Mouse (Mus musculus) neural tube, embryonic 14.5 days (tissue): ENCODE results near the gene Krtap5-2. TPM values are rescaled to one million over a fixed set of nuclear protein-coding genes. Genes with fewer than 3 reads are reported as not detected.
"Not testable (repeated sequence)": the region's sequence is repeated elsewhere in the genome, so short reads cannot be mapped to it uniquely, and the experiment has no call there.

Source experiments
- ATAC-seq: fragments of 200-750 bp; cut with Nextera tagmentation; 2 replicates; pipeline ENCODE4 v1.8.0; 2017; ENCODE audit warnings: low read depth, mild to moderate bottlenecking, moderate TSS enrichment, moderate library complexity
- H3K27ac ChIP-seq: fragments of 300-500 bp; sonication (generic); 2 replicates; pipeline ENCODE4 v1.5.1; 2014; ENCODE audit warnings: low read depth, mild to moderate bottlenecking, control low read depth, low read length, moderate library complexity, mixed read lengths
- H3K27me3 ChIP-seq: fragments of 300-500 bp; sonication (generic); 2 replicates; pipeline ENCODE4 v1.6.1; 2014; ENCODE audit warnings: low read length; ENCODE audit not compliant: control insufficient read depth, insufficient read depth
- H3K36me3 ChIP-seq: fragments of 300-500 bp; sonication (generic); 2 replicates; pipeline ENCODE4 v1.6.1; 2014; ENCODE audit warnings: low read length, mixed read lengths; ENCODE audit not compliant: control insufficient read depth, insufficient read depth
- H3K4me1 ChIP-seq: fragments of 300-500 bp; sonication (generic); 2 replicates; pipeline ENCODE4 v1.6.1; 2014; ENCODE audit warnings: low read length; ENCODE audit not compliant: control insufficient read depth, insufficient read depth
- H3K4me2 ChIP-seq: fragments of 300-500 bp; sonication (generic); 2 replicates; pipeline ENCODE4 v1.6.1; 2014; ENCODE audit warnings: mild to moderate bottlenecking, low read depth, low read length, control low read depth
- H3K4me3 ChIP-seq: fragments of 300-500 bp; sonication (generic); 2 replicates; pipeline ENCODE4 v1.5.1; 2014; ENCODE audit warnings: low read depth, low read length, control low read depth, mixed read lengths
- H3K9ac ChIP-seq: fragments of 300-500 bp; sonication (generic); replicated peaks from 2 replicates; pipeline ENCODE4 v1.6.1; 2014; ENCODE audit warnings: low read depth, mild to moderate bottlenecking, control low read depth, low read length, mixed read lengths
- H3K9me3 ChIP-seq: fragments of 300-500 bp; sonication (generic); 2 replicates; pipeline ENCODE4 v1.6.1; 2016; ENCODE audit warnings: low read length; ENCODE audit not compliant: control insufficient read depth
- WGBS: fragments of 180-500 bp; shearing (Covaris S2); extraction: QIAGEN DNeasy Blood & Tissue Kit; methylation state at CpG from one replicate; pipeline ENCODE4 v1.1.7; 2014; 5-methylcytosine and 5-hydroxymethylcytosine counted together
- polyA plus RNA-seq: library from polyadenylated mRNA; unstranded; fragments of >200 nt; fragmentation: Nextera tagmentation; extraction: Ambion mirVana; gene quantifications from 2 replicates; pipeline ENCODE4 v1.2.1, GENCODE M21; 2014

Krtap5-2 gene
- not detected in 2 replicates for polyA plus RNA-seq

- H3K27ac ChIP-seq, H3K4me3 ChIP-seq, H3K4me2 ChIP-seq, H3K4me1 ChIP-seq, H3K9ac ChIP-seq, H3K9me3 ChIP-seq, H3K36me3 ChIP-seq, ATAC-seq, H3K27me3 ChIP-seq: not testable (repeated sequence)
Observed at GRCm38 (mm10) chr7:142175905-142176304, at the start of gene Krtap5-2. Krtap5-2 (minus strand) TSS chr7:142176005.

GRCm38 (mm10) chr7:142224518-142224917 is 48.7 kb upstream of the Krtap5-2 start:
- Histone ChIP-seq H3K4me1 (no peaks in the 10 kb centered on the region), H3K27ac (no peak overlapping the region), H3K4me2 (no peak overlapping the region), H3K9me3 (no peaks in the 10 kb centered on the region), H3K27me3 (no peaks in the 10 kb centered on the region), H3K9ac (no peak overlapping the region), H3K36me3 (no peaks in the 10 kb centered on the region), H3K4me3 (no peak overlapping the region)
- ATAC-seq, result no peak
- WGBS, result 56% methylated on average over 2 of the region's 2 CpGs

GRCm38 (mm10) chr7:142212136-142212535 is 36.3 kb upstream of the Krtap5-2 start:
- ATAC-seq, H3K4me2 ChIP-seq, H3K4me3 ChIP-seq, H3K36me3 ChIP-seq, H3K9me3 ChIP-seq, H3K27me3 ChIP-seq, H3K4me1 ChIP-seq, H3K9ac ChIP-seq, H3K27ac ChIP-seq: not testable (repeated sequence)
- WGBS, result 68% methylated on average over 1 of the region's 1 CpGs

GRCm38 (mm10) chr7:142211559-142211958 is 35.8 kb upstream of the Krtap5-2 start, which contains the start of gene Gm7579:
Gm7579 (plus strand) TSS chr7:142211859.
- Histone ChIP-seq H3K36me3 (no peaks in the 10 kb centered on the region), H3K4me1 (no peaks in the 10 kb centered on the region), H3K9ac (no peak within 1 kb of the TSS), H3K4me2 (no peak within 1 kb of the TSS), H3K9me3 (no peaks in the 10 kb centered on the region), H3K27me3 (no peaks in the 10 kb centered on the region), H3K4me3 (no peak within 1 kb of the TSS), H3K27ac (no peak within 1 kb of the TSS)
- 79% methylated on average over 1 of the region's 1 CpGs for WGBS
- ATAC-seq, result no peak

GRCm38 (mm10) chr7:142206891-142207290 is 31.1 kb upstream of the Krtap5-2 start:
- WGBS, result 80% methylated on average over 5 of the region's 5 CpGs

GRCm38 (mm10) chr7:142205488-142205887 is 29.7 kb upstream of the Krtap5-2 start:
- Histone ChIP-seq H3K4me2 (no peak overlapping the region), H3K27ac (no peak overlapping the region), H3K9ac (no peak overlapping the region), H3K4me1 (no peaks in the 10 kb centered on the region), H3K9me3 (no peaks in the 10 kb centered on the region), H3K36me3 (no peaks in the 10 kb centered on the region), H3K27me3 (no peaks in the 10 kb centered on the region), H3K4me3 (no peak overlapping the region)
- ATAC-seq, result no peak

More at GRCm38 (mm10) chr7:142206891-142207290, 31.1 kb upstream of the Krtap5-2 start:
- H3K9me3 ChIP-seq, ATAC-seq, H3K4me3 ChIP-seq, H3K36me3 ChIP-seq, H3K4me1 ChIP-seq, H3K4me2 ChIP-seq, H3K9ac ChIP-seq, H3K27ac ChIP-seq, H3K27me3 ChIP-seq: not testable (repeated sequence)

GRCm38 (mm10) chr7:142201064-142201463 is 25.3 kb upstream of the Krtap5-2 start, which contains the start of gene Krtap5-3:
Krtap5-3 (plus strand) TSS chr7:142201364.
- Histone ChIP-seq H3K4me2 (no peak within 1 kb of the TSS), H3K9ac (no peak within 1 kb of the TSS), H3K9me3 (no peaks in the 10 kb centered on the region), H3K4me3 (no peak within 1 kb of the TSS), H3K4me1 (no peaks in the 10 kb centered on the region), H3K27ac (no peak within 1 kb of the TSS), H3K27me3 (no peaks in the 10 kb centered on the region), H3K36me3 (no peaks in the 10 kb centered on the region)
- WGBS, result 86% methylated on average over 1 of the region's 1 CpGs
- no peak for ATAC-seq

- ATAC-seq, result no peak
- WGBS, result 82% methylated on average over 2 of the region's 2 CpGs
- Histone ChIP-seq H3K36me3 (no peaks in the 10 kb centered on the region), H3K27ac (no peak overlapping the region), H3K9me3 (no peaks in the 10 kb centered on the region), H3K9ac (no peak overlapping the region), H3K4me2 (no peak overlapping the region), H3K27me3 (no peaks in the 10 kb centered on the region), H3K4me3 (no peak overlapping the region), H3K4me1 (no peaks in the 10 kb centered on the region)
Observed at GRCm38 (mm10) chr7:142198748-142199147, 22.9 kb upstream of the Krtap5-2 start.

- H3K36me3 ChIP-seq, result no peaks in the 10 kb centered on the region
- no peak within 1 kb of the TSS for H3K4me2 ChIP-seq
- H3K4me1 ChIP-seq, result no peaks in the 10 kb centered on the region
- H3K27me3 ChIP-seq, result no peaks in the 10 kb centered on the region
- H3K9ac ChIP-seq, result no peak within 1 kb of the TSS
- no peak within 1 kb of the TSS for H3K4me3 ChIP-seq
- no peak within 1 kb of the TSS for H3K27ac ChIP-seq
- H3K9me3 ChIP-seq, result no peaks in the 10 kb centered on the region
- 48% methylated on average over 2 of the region's 2 CpGs for WGBS
- ATAC-seq, result no peak
Observed at GRCm38 (mm10) chr7:142190289-142190688, 14.5 kb upstream of the Krtap5-2 start, which contains the start of gene Gm10153. Gm10153 (minus strand) TSS chr7:142190389.
